Mouse (Mus musculus) liver, adult 2 months (tissue): ENCODE results near the gene H1fx. TPM values are rescaled to one million over a fixed set of nuclear protein-coding genes. Genes with fewer than 3 reads are reported as not detected.

Experiments
- DNase-seq: peaks from one replicate; pipeline ENCODE4 v3.0.0-alpha.2; 2011; ENCODE audit warnings: low read depth, low spot score; ENCODE audit errors: extremely low read depth
- H3K27ac ChIP-seq: fragments of 200-500 bp; replicated peaks from 2 replicates; pipeline ENCODE4 v1.5.1; 2012; ENCODE audit warnings: low read depth, mild to moderate bottlenecking, control low read depth, inconsistent platforms, low read length; ENCODE audit not compliant: insufficient read depth
- H3K27me3 ChIP-seq: fragments of 200-500 bp; 2 replicates; pipeline ENCODE4 v1.6.1; 2012; ENCODE audit warnings: mild to moderate bottlenecking, moderate library complexity, low read length, inconsistent platforms; ENCODE audit not compliant: control insufficient read depth, insufficient read depth
- H3K36me3 ChIP-seq: fragments of 200-500 bp; 2 replicates; pipeline ENCODE4 v1.6.1; 2012; ENCODE audit warnings: low read length, inconsistent platforms; ENCODE audit not compliant: control insufficient read depth, insufficient read depth
- H3K4me1 ChIP-seq: fragments of 200-500 bp; 2 replicates; pipeline ENCODE4 v1.6.1; 2011; ENCODE audit warnings: low read length; ENCODE audit not compliant: control insufficient read depth, insufficient read depth
- H3K4me3 ChIP-seq: fragments of 200-500 bp; 2 replicates; pipeline ENCODE4 v1.5.1; 2011; ENCODE audit warnings: low read depth, mild to moderate bottlenecking, control low read depth, low read length, moderate library complexity; ENCODE audit not compliant: insufficient read depth
- H3K79me2 ChIP-seq: fragments of 200-500 bp; 2 replicates; pipeline ENCODE4 v1.6.1; 2012; ENCODE audit warnings: inconsistent platforms, mild to moderate bottlenecking, low read length, moderate library complexity; ENCODE audit not compliant: control insufficient read depth, insufficient read depth
- H3K9ac ChIP-seq: fragments of 200-500 bp; 2 replicates; pipeline ENCODE4 v1.6.1; 2012; ENCODE audit warnings: low read depth, mild to moderate bottlenecking, control low read depth, inconsistent platforms, low read length
- CTCF ChIP-seq: fragments of 200-500 bp; IDR thresholded peaks from 2 replicates; pipeline ENCODE4 v1.5.1; 2011; ENCODE audit warnings: low read depth, low read length, control low read depth
- POLR2A ChIP-seq: fragments of 200-500 bp; IDR thresholded peaks from 2 replicates; pipeline ENCODE4 v1.6.1; 2011; ENCODE audit warnings: low read length, control low read depth; ENCODE audit not compliant: insufficient read depth; ENCODE audit errors: extremely low read depth
- WGBS: fragments of 180-500 bp; shearing (Covaris S2); methylation state at CpG from one replicate; pipeline ENCODE4 v1.1.7; 2018; 5-methylcytosine and 5-hydroxymethylcytosine counted together
- polyA plus RNA-seq: library from polyadenylated mRNA; depleted of rRNA; stranded (reverse); fragments of >200 nt; gene quantifications from 2 replicates; pipeline ENCODE4 v1.2.3, GENCODE M21; 2012; rRNA removed
- total RNA-seq: library from RNA; depleted of rRNA; stranded (reverse); fragments of >200 nt; gene quantifications from 2 replicates; pipeline ENCODE4 v1.2.3, GENCODE M21; 2014; rRNA removed

H1fx gene
- total RNA-seq (0.13 TPM in 1 of 2 replicates, not detected in the other), polyA plus RNA-seq (0.11 and 0.52 TPM in 2 replicates)

GRCm38 (mm10) chr6:87981547-87982256, at the start of gene H1fx:
Gene H1fx, minus strand, starts transcription at chr6:87981637.
- H3K36me3 ChIP-seq = no peaks in the 10 kb centered on the region
- peak within 1 kb of the TSS; percentile 60 for H3K9ac ChIP-seq
- no peak within 1 kb of the TSS for H3K27ac ChIP-seq
- WGBS = 7% methylated on average over 48 of the region's 55 CpGs
- peaks cover 15% of the 10 kb centered on the region for H3K27me3 ChIP-seq
- H3K79me2 ChIP-seq = no peaks in the 10 kb centered on the region
- DNase-seq = no peak
- H3K4me3 ChIP-seq = peak within 1 kb of the TSS; percentile 68
- peaks cover 6% of the 10 kb centered on the region; the same call in 1 of the 2 replicates for H3K4me1 ChIP-seq
- TF ChIP-seq POLR2A = no peak
- TF ChIP-seq CTCF = no peak

GRCm38 (mm10) chr6:88030432-88030831, 49.0 kb upstream of the H1fx start:
- H3K27ac ChIP-seq = no peak overlapping the region
- H3K36me3 ChIP-seq = peaks cover 11% of the 10 kb centered on the region
- TF ChIP-seq CTCF (no peak), POLR2A (no peak)
- WGBS = 78% methylated on average over 2 of the region's 2 CpGs
- DNase-seq = no peak
- no peaks in the 10 kb centered on the region for H3K27me3 ChIP-seq
- H3K4me1 ChIP-seq = peaks cover 32% of the 10 kb centered on the region
- H3K79me2 ChIP-seq = peaks cover 61% of the 10 kb centered on the region; the same call in 1 of the 2 replicates
- no peak overlapping the region for H3K4me3 ChIP-seq
- H3K9ac ChIP-seq = no peak overlapping the region

GRCm38 (mm10) chr6:88027390-88027789, 46.0 kb upstream of the H1fx start:
- H3K79me2 ChIP-seq = peaks cover 69% of the 10 kb centered on the region
- H3K4me1 ChIP-seq = peaks cover 34% of the 10 kb centered on the region
- peak overlapping the region; percentile 28; the same call in 1 of the 2 replicates for H3K27ac ChIP-seq
- no peak overlapping the region for H3K4me3 ChIP-seq
- DNase-seq = peak; percentile 70
- peaks cover 17% of the 10 kb centered on the region for H3K36me3 ChIP-seq
- H3K27me3 ChIP-seq = no peaks in the 10 kb centered on the region
- 21% methylated on average over 5 of the region's 5 CpGs for WGBS
- TF ChIP-seq POLR2A = no peak
- TF ChIP-seq CTCF = no peak
- H3K9ac ChIP-seq = no peak overlapping the region

GRCm38 (mm10) chr6:88023316-88023890, 42.0 kb upstream of the H1fx start:
- DNase-seq = peak; percentile 57
- Histone ChIP-seq H3K4me3 (no peak overlapping the region), H3K79me2 (peaks cover 62% of the 10 kb centered on the region), H3K9ac (no peak overlapping the region), H3K27ac (no peak overlapping the region; the same call in 1 of the 2 replicates), H3K4me1 (peaks cover 31% of the 10 kb centered on the region), H3K36me3 (peaks cover 13% of the 10 kb centered on the region), H3K27me3 (no peaks in the 10 kb centered on the region)
- TF ChIP-seq POLR2A = no peak
- no peak for TF ChIP-seq CTCF
- 60% methylated on average over 10 of the region's 10 CpGs for WGBS

GRCm38 (mm10) chr6:88019154-88019553, 37.7 kb upstream of the H1fx start:
- TF ChIP-seq POLR2A (no peak), CTCF (no peak)
- H3K4me1 ChIP-seq = peaks cover 17% of the 10 kb centered on the region
- no peak overlapping the region for H3K4me3 ChIP-seq
- H3K9ac ChIP-seq = no peak overlapping the region
- 71% methylated on average over 2 of the region's 2 CpGs for WGBS
- H3K79me2 ChIP-seq = peaks cover 58% of the 10 kb centered on the region
- no peak for DNase-seq
- H3K27me3 ChIP-seq = no peaks in the 10 kb centered on the region
- H3K27ac ChIP-seq = no peak overlapping the region
- no peaks in the 10 kb centered on the region for H3K36me3 ChIP-seq

- peaks cover 9% of the 10 kb centered on the region for H3K4me1 ChIP-seq
- H3K9ac ChIP-seq = no peak overlapping the region
- H3K79me2 ChIP-seq = peaks cover 48% of the 10 kb centered on the region
- no peaks in the 10 kb centered on the region for H3K27me3 ChIP-seq
- TF ChIP-seq POLR2A (no peak), CTCF (no peak)
- no peak overlapping the region for H3K4me3 ChIP-seq
- no peak for DNase-seq
- H3K27ac ChIP-seq = no peak overlapping the region
- H3K36me3 ChIP-seq = peaks cover 6% of the 10 kb centered on the region
- 66% methylated on average over 4 of the region's 4 CpGs for WGBS
Measured at GRCm38 (mm10) chr6:88017821-88018220, 36.4 kb upstream of the H1fx start.
